Mouse (Mus musculus) spleen, postnatal 10 days (tissue): ENCODE data around the gene Kyat3.
A peak's percentile ranks its signal among the peaks of the same experiment; 100 is the strongest.

Source experiments
- DNase-seq, 2 experiments: peaks; one replicate each; pipeline ENCODE4 v3.0.0; 2021 to 2022; ENCODE audit warnings: low spot score in 2 of 2

The Kyat3 gene

GRCm38 (mm10) chr3:142747673-142748072 lies 46.8 kb downstream of the Kyat3 start:
- no peak for DNase-seq

GRCm38 (mm10) chr3:142749131-142749530 lies 48.3 kb downstream of the Kyat3 start:
- no peak for DNase-seq

GRCm38 (mm10) chr3:142755132-142755867 lies 54.4 kb downstream of the Kyat3 start:
- DNase-seq, result no peak

- DNase-seq, result no peak
Measured at GRCm38 (mm10) chr3:142757841-142758240, 57.0 kb downstream of the Kyat3 start.

- no peak for DNase-seq
Measured at GRCm38 (mm10) chr3:142758593-142758992, 57.7 kb downstream of the Kyat3 start.

GRCm38 (mm10) chr3:142760356-142760755 lies 59.5 kb downstream of the Kyat3 start:
- no peak for DNase-seq

- peak; percentile 94 to 95 for DNase-seq
Measured at GRCm38 (mm10) chr3:142764995-142765777, 64.3 kb downstream of the Kyat3 start, which contains the start of gene Gtf2b. Gene Gtf2b (plus strand): TSS chr3:142765045.

- DNase-seq, result no peak
Measured at GRCm38 (mm10) chr3:142765778-142766165, 64.9 kb downstream of the Kyat3 start.

- no peak for DNase-seq
Measured at GRCm38 (mm10) chr3:142768498-142768897, 67.6 kb downstream of the Kyat3 start.

- DNase-seq, result no peak
Measured at GRCm38 (mm10) chr3:142770518-142770917, 69.7 kb downstream of the Kyat3 start.

GRCm38 (mm10) chr3:142773538-142774191 lies 72.8 kb downstream of the Kyat3 start:
- DNase-seq, result no peak

- no peak for DNase-seq
Measured at GRCm38 (mm10) chr3:142777227-142777626, 76.4 kb downstream of the Kyat3 start.

GRCm38 (mm10) chr3:142786423-142787072 lies 85.7 kb downstream of the Kyat3 start:
- DNase-seq, result no peak

GRCm38 (mm10) chr3:142795587-142795986 lies 94.7 kb downstream of the Kyat3 start:
- DNase-seq, result no peak
